In genomic region chr10:17529851-17530509, GRCm38 (mm10) we compare ENCODE assay signal across 29 mouse cellular contexts.
"Had no signal": no experiment of that assay in that cellular context is flagged by ENCODE, and none has a peak within 500 bp of the region (broad histone marks: within the 10 kb centered on the region; RNA-seq: fewer than 3 reads in every experiment).

No protein-coding gene starts in this region.

- H3K36me3 ChIP-seq: heart, embryonic 13.5 days; heart, embryonic 15.5 days; hindbrain, embryonic 10.5 days; hindbrain, embryonic 12.5 days; intestine, embryonic 15.5 days; kidney, embryonic 15.5 days; limb, embryonic 10.5 days; limb, embryonic 12.5 days; liver, embryonic 13.5 days; liver, embryonic 15.5 days had no signal

- H3K4me3 ChIP-seq: gastrocnemius, adult 2 months; heart, adult 2 months; heart, embryonic 13.5 days; heart, embryonic 15.5 days; hindbrain, embryonic 10.5 days; hindbrain, embryonic 12.5 days; intestine, embryonic 15.5 days; kidney, embryonic 15.5 days; layer of hippocampus, adult 2 months; limb, embryonic 10.5 days; limb, embryonic 12.5 days; liver, embryonic 13.5 days; liver, embryonic 15.5 days had no signal

- H3K9ac ChIP-seq: heart, embryonic 13.5 days; heart, embryonic 15.5 days; hindbrain, embryonic 12.5 days; hindbrain, embryonic 14.5 days; intestine, embryonic 15.5 days; kidney, embryonic 15.5 days; limb, embryonic 12.5 days; liver, embryonic 13.5 days; liver, embryonic 15.5 days; liver, postnatal 0 days had no signal

- H3K4me1 ChIP-seq: hindbrain, embryonic 10.5 days; liver, embryonic 15.5 days had no signal

- H3K27me3 ChIP-seq: heart, embryonic 13.5 days; heart, embryonic 15.5 days; hindbrain, embryonic 12.5 days; intestine, embryonic 15.5 days; kidney, embryonic 15.5 days; limb, embryonic 12.5 days; liver, embryonic 13.5 days; liver, embryonic 15.5 days had no signal

- DNase-seq: gastrocnemius, adult 2 months; gastrocnemius, postnatal 10 days; gastrocnemius, postnatal 25 days; heart, adult 2 months; heart, postnatal 14 days; heart, postnatal 36 days; kidney, adult 18-20 months; kidney, adult 9 months; kidney, postnatal 14 days; kidney, postnatal 36 days; liver; liver, embryonic 13.5 days; liver, postnatal 0 days had no signal

- H3K27ac ChIP-seq: gastrocnemius, adult 2 months; heart, adult 2 months; heart, embryonic 13.5 days; heart, embryonic 15.5 days; hindbrain, embryonic 10.5 days; hindbrain, embryonic 12.5 days; hindbrain, embryonic 14.5 days; intestine, embryonic 15.5 days; layer of hippocampus, adult 2 months; limb, embryonic 10.5 days; limb, embryonic 12.5 days; liver, embryonic 13.5 days; liver, embryonic 15.5 days had no signal

- H3K9me3 ChIP-seq: heart, embryonic 13.5 days; heart, embryonic 15.5 days; hindbrain, embryonic 10.5 days; hindbrain, embryonic 12.5 days; intestine, embryonic 15.5 days; kidney, embryonic 15.5 days; limb, embryonic 10.5 days; limb, embryonic 12.5 days; liver, embryonic 13.5 days; liver, embryonic 15.5 days had no signal

- H3K4me2 ChIP-seq: heart, embryonic 11.5 days; heart, embryonic 13.5 days; heart, embryonic 15.5 days; hindbrain, embryonic 12.5 days; hindbrain, embryonic 14.5 days; intestine, embryonic 15.5 days; kidney, embryonic 15.5 days; limb, embryonic 12.5 days; liver, embryonic 11.5 days; liver, embryonic 13.5 days; liver, embryonic 15.5 days had no signal

- ATAC-seq: hindbrain, embryonic 16.5 days; inflammation-experienced regulatory T-cells, adult 6 months; intestine, embryonic 15.5 days; intestine, postnatal 0 days; liver, postnatal 0 days had no signal
